Mouse (Mus musculus): ENCODE measurements around the gene Gm45062.

DNA sequence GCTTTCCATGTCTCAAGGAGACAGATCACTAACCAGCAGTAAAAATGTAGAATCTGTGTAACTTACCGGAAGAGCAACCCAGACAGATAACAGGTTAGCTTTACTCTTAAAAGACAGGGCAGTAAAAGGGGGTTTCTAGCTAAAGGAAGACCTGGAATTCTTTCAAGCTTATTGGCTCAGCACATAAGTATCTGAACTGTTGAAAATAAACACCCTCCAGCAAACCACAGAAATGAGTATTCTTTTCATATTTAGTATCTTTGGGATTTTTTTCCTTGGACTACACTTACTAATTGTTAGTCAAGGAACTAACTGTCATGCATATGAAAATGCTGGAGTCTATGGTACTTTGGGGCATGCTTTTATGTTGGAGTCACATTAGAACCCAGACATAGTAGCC lies 89.1 kb downstream of the Gm45062 start:
- TF ChIP-seq POLR2A (IDR thresholded peaks at IDR 0.05; ENCODE audit: low read depth, low read length) (no peak), CTCF (IDR thresholded peaks at IDR 0.05; ENCODE audit: borderline replicate concordance, insufficient read depth, low read length) (no peak)

All from embryonic fibroblast, embryonic 13.5 days (primary cell).